Mouse (Mus musculus): Measurements from ENCODE around the gene Cops7b. TPM values are rescaled to one million over a fixed set of nuclear protein-coding genes. Genes with fewer than 3 reads are reported as not detected.

Gene Cops7b
- polyA plus RNA-seq, 1 experiment from 2014 or later, result 11.8 TPM

DNA sequence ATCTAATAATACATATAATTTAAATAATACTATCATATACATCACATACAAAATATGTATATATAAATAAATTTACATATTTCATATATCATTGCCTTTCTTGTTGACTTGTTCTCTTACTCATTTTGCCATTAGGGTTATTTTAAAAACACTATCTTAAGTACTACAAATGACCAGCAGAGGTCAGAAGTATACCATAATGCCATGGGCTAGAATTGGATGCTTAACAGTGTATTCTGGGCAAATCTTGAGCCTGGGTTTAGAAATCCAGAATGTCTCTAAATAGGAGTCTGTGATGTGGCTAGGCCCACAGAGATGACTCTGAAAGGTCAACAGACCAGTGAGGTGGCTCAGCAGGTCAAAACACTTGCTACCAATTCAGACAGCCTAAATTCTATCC, 31.6 kb downstream of the Cops7b start:
- Histone ChIP-seq H3K27ac (ENCODE audit: low read length) (no peak overlapping the region), H3K4me2 (ENCODE audit: low read depth, low read length) (no peak overlapping the region), H3K9me3 (replicated peaks; ENCODE audit: control insufficient read depth, low read length) (no peaks in the 10 kb centered on the region), H3K9ac (ENCODE audit: low read depth, low read length) (no peak overlapping the region), H3K4me3 (ENCODE audit: low read depth, low read length) (no peak overlapping the region), H3K4me1 (ENCODE audit: control insufficient read depth, low read depth, low read length) (no peaks in the 10 kb centered on the region), H3K27me3 (ENCODE audit: control insufficient read depth, insufficient read depth, low read depth, low read length) (no peaks in the 10 kb centered on the region), H3K36me3 (ENCODE audit: control insufficient read depth, insufficient read depth) (no peaks in the 10 kb centered on the region)
- no peak for ATAC-seq (ENCODE audit: low read depth)

- no peaks in the 10 kb centered on the region for H3K9me3 ChIP-seq (replicated peaks; ENCODE audit: control insufficient read depth, low read length)
- H3K27me3 ChIP-seq (ENCODE audit: control insufficient read depth, insufficient read depth, low read depth, low read length), result no peaks in the 10 kb centered on the region
- ATAC-seq (ENCODE audit: low read depth), result peak; percentile 64
- H3K27ac ChIP-seq (ENCODE audit: low read length), result no peak overlapping the region
- no peak overlapping the region for H3K9ac ChIP-seq (ENCODE audit: low read depth, low read length)
- no peak overlapping the region for H3K4me2 ChIP-seq (ENCODE audit: low read depth, low read length)
- 44% methylated on average over 10 of the region's 10 CpGs for WGBS (ENCODE audit: insufficient replicate concordance)
- no peaks in the 10 kb centered on the region for H3K4me1 ChIP-seq (ENCODE audit: control insufficient read depth, low read depth, low read length)
- no peaks in the 10 kb centered on the region for H3K36me3 ChIP-seq (ENCODE audit: control insufficient read depth, insufficient read depth)
- H3K4me3 ChIP-seq (ENCODE audit: low read depth, low read length), result no peak overlapping the region
Measured at GRCm38 (mm10) chr1:86618454-86619125, 35.9 kb downstream of the Cops7b start.

DNA sequence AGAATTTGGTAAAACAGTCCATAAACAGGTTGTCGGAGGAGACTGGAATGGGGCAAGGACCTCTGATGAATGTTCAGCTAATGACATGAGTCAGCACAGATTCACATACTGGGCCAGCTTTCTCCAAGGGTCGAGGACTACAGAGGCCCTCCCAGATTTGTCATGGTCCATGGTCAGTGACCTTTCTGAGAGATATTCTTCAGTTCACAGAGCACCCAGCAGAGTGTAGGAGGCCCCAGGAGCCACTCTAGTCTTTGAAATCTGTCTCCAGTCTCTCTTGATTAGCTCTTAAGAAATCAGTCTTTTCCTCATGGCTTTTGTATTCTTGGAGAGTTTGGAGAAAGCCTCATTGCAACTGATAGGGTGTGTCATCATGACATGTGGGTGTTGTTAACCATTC, 39.6 kb downstream of the Cops7b start:
- no peaks in the 10 kb centered on the region for H3K9me3 ChIP-seq (replicated peaks; ENCODE audit: control insufficient read depth, low read length)
- H3K4me3 ChIP-seq (ENCODE audit: low read depth, low read length), result no peak overlapping the region
- no peak overlapping the region for H3K27ac ChIP-seq (ENCODE audit: low read length)
- H3K36me3 ChIP-seq (ENCODE audit: control insufficient read depth, insufficient read depth), result no peaks in the 10 kb centered on the region
- WGBS (ENCODE audit: insufficient replicate concordance), result 60% methylated on average over 2 of the region's 2 CpGs
- no peaks in the 10 kb centered on the region for H3K27me3 ChIP-seq (ENCODE audit: control insufficient read depth, insufficient read depth, low read depth, low read length)
- H3K4me2 ChIP-seq (ENCODE audit: low read depth, low read length), result no peak overlapping the region
- no peak for ATAC-seq (ENCODE audit: low read depth)
- H3K9ac ChIP-seq (ENCODE audit: low read depth, low read length), result no peak overlapping the region
- no peaks in the 10 kb centered on the region for H3K4me1 ChIP-seq (ENCODE audit: control insufficient read depth, low read depth, low read length)

DNA sequence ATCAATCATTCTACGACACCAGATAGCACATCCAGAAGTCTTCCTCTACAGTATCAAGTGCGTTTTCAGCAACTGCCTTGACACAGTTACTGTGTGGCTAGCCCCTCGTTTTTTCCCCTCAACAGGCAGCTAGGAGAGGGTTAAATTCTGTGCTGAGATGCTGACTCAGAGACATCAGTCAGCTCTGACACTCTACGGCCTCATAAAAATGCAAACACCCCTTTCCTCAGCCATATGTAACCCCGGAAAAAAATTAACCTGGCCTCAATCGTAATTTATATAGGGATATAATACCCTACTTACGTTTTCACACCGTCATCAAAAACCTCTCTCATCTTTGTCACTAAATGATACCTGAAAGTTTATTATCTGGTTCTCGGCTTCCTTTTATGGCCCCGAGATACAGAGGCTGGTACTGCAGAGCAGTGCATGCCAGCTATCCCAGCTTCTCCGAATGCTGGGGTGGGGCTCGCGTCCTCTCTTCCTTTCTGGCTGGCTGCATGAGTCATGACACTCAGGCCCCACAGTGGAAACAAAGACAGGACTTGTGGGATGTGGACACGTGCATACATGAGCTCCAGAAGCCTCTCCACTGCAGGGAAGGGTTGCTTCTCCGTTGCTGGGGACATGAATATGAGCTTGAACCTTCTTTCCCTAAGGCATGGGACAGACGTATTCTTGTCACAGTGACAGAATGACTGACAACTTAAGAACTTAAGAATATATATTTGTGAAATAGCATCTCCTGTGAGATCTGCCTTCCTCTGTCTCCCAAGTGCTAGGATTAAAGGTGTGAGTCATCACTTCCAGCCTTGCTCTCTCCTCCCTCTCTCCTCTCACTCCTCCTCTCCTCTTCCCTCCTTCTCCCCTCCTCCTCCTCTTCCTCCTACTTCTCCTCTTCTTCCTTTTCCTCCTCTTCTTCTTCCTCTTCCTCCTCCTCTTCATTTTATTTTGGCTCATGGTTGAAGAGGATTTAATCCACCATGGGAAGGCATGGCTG, 40.6 kb downstream of the Cops7b start:
- Histone ChIP-seq H3K4me1 (ENCODE audit: control insufficient read depth, low read depth, low read length) (no peaks in the 10 kb centered on the region), H3K9me3 (replicated peaks; ENCODE audit: control insufficient read depth, low read length) (no peaks in the 10 kb centered on the region)
- WGBS (ENCODE audit: insufficient replicate concordance), result 32% methylated on average over 16 of the region's 16 CpGs

GRCm38 (mm10) chr1:86628270-86628669, 45.6 kb downstream of the Cops7b start:
- H3K27me3 ChIP-seq (ENCODE audit: control insufficient read depth, insufficient read depth, low read depth, low read length), result no peaks in the 10 kb centered on the region
- no peaks in the 10 kb centered on the region for H3K4me1 ChIP-seq (ENCODE audit: control insufficient read depth, low read depth, low read length)
- no peak for ATAC-seq (ENCODE audit: low read depth)
- H3K4me3 ChIP-seq (ENCODE audit: low read depth, low read length), result no peak overlapping the region
- WGBS (ENCODE audit: insufficient replicate concordance), result 59% methylated on average over 3 of the region's 3 CpGs
- H3K9ac ChIP-seq (ENCODE audit: low read depth, low read length), result no peak overlapping the region
- no peaks in the 10 kb centered on the region for H3K36me3 ChIP-seq (ENCODE audit: control insufficient read depth, insufficient read depth)
- no peaks in the 10 kb centered on the region for H3K9me3 ChIP-seq (replicated peaks; ENCODE audit: control insufficient read depth, low read length)
- no peak overlapping the region for H3K4me2 ChIP-seq (ENCODE audit: low read depth, low read length)
- H3K27ac ChIP-seq (ENCODE audit: low read length), result no peak overlapping the region

More for the DNA sequence above, 40.6 kb downstream of the Cops7b start:
- Histone ChIP-seq H3K27ac (ENCODE audit: low read length) (no peak overlapping the region), H3K4me3 (ENCODE audit: low read depth, low read length) (no peak overlapping the region), H3K36me3 (ENCODE audit: control insufficient read depth, insufficient read depth) (no peaks in the 10 kb centered on the region), H3K27me3 (ENCODE audit: control insufficient read depth, insufficient read depth, low read depth, low read length) (no peaks in the 10 kb centered on the region), H3K4me2 (ENCODE audit: low read depth, low read length) (no peak overlapping the region), H3K9ac (ENCODE audit: low read depth, low read length) (no peak overlapping the region)
- ATAC-seq (ENCODE audit: low read depth), result no peak

DNA sequence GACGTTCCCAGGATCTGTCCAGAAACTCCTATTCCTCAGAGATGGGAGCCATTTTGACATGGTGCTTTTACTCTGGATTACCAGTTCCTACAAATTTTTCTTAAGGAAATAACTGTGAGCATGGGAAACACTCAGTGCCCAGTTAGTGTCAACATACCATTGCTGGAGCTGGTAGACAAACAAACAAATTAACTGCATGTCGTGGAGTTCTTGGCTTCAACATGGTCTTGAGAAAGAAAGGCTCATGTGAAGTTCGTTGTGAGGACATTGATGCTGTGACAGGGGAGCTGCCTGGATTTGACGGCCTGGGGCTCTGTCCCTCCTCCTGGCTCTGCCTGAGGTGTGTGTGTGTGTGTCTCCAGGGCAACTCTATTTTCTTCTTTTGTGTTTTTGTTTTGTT, 47.2 kb downstream of the Cops7b start:
- no peaks in the 10 kb centered on the region for H3K9me3 ChIP-seq (replicated peaks; ENCODE audit: control insufficient read depth, low read length)
- no peak overlapping the region for H3K4me3 ChIP-seq (ENCODE audit: low read depth, low read length)
- peaks cover 2% of the 10 kb centered on the region; the same call in 1 of the 2 replicates for H3K4me1 ChIP-seq (ENCODE audit: control insufficient read depth, low read depth, low read length)
- no peaks in the 10 kb centered on the region for H3K36me3 ChIP-seq (ENCODE audit: control insufficient read depth, insufficient read depth)
- 51% methylated on average over 4 of the region's 4 CpGs for WGBS (ENCODE audit: insufficient replicate concordance)
- H3K4me2 ChIP-seq (ENCODE audit: low read depth, low read length), result no peak overlapping the region
- no peak overlapping the region for H3K27ac ChIP-seq (ENCODE audit: low read length)
- no peak overlapping the region for H3K9ac ChIP-seq (ENCODE audit: low read depth, low read length)
- no peaks in the 10 kb centered on the region for H3K27me3 ChIP-seq (ENCODE audit: control insufficient read depth, insufficient read depth, low read depth, low read length)
- no peak for ATAC-seq (ENCODE audit: low read depth)

- no peaks in the 10 kb centered on the region for H3K27me3 ChIP-seq (ENCODE audit: control insufficient read depth, insufficient read depth, low read depth, low read length)
- WGBS (ENCODE audit: insufficient replicate concordance), result 49% methylated on average over 4 of the region's 4 CpGs
- H3K9ac ChIP-seq (ENCODE audit: low read depth, low read length), result no peak overlapping the region
- no peak overlapping the region for H3K4me3 ChIP-seq (ENCODE audit: low read depth, low read length)
- no peak overlapping the region for H3K27ac ChIP-seq (ENCODE audit: low read length)
- no peaks in the 10 kb centered on the region for H3K9me3 ChIP-seq (replicated peaks; ENCODE audit: control insufficient read depth, low read length)
- ATAC-seq (ENCODE audit: low read depth), result peak; percentile 33
- H3K36me3 ChIP-seq (ENCODE audit: control insufficient read depth, insufficient read depth), result no peaks in the 10 kb centered on the region
- H3K4me2 ChIP-seq (ENCODE audit: low read depth, low read length), result no peak overlapping the region
- peaks cover 2% of the 10 kb centered on the region; the same call in 1 of the 2 replicates for H3K4me1 ChIP-seq (ENCODE audit: control insufficient read depth, low read depth, low read length)
Measured at GRCm38 (mm10) chr1:86630527-86630926, 47.8 kb downstream of the Cops7b start.

DNA sequence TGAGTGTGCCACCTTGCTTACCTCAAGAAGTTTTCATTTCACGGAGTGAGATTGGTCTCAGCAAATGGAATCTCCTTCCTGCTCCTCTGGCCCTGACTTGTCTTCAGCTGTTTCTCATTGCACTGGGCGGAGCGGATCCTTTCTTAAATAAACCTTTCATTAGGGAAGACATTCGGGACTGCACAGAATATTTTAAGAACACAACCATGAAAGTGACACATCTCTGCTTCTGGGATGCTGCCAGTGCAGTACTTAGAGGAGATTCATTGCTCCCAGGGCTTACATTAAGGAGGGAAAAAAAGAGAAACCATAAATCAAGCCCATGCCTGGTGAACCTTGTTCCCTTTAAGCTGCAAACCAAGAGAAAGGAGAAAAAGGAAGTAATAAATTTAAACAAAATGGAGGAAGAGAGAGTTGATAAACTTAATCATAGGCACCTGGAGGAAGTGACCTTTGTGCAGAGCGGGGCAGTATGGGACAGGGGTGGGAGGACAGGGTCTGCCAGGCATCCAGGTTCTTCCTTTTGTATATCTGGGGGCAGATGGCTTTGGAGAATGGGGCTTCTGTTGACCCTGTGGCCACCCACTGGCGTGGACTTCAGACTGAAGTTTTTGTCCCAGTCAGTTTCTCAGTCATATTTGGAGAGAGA, 50.2 kb downstream of the Cops7b start:
- peak; percentile 70 for ATAC-seq (ENCODE audit: low read depth)
- H3K4me1 ChIP-seq (ENCODE audit: control insufficient read depth, low read depth, low read length), result peaks cover 2% of the 10 kb centered on the region; the same call in 1 of the 2 replicates
- peak overlapping the region; percentile 4; the same call in 1 of the 2 replicates for H3K4me2 ChIP-seq (ENCODE audit: low read depth, low read length)
- no peaks in the 10 kb centered on the region for H3K27me3 ChIP-seq (ENCODE audit: control insufficient read depth, insufficient read depth, low read depth, low read length)
- 45% methylated on average over 6 of the region's 6 CpGs for WGBS (ENCODE audit: insufficient replicate concordance)
- H3K4me3 ChIP-seq (ENCODE audit: low read depth, low read length), result no peak overlapping the region
- H3K9me3 ChIP-seq (replicated peaks; ENCODE audit: control insufficient read depth, low read length), result no peaks in the 10 kb centered on the region
- H3K36me3 ChIP-seq (ENCODE audit: control insufficient read depth, insufficient read depth), result no peaks in the 10 kb centered on the region
- H3K9ac ChIP-seq (ENCODE audit: low read depth, low read length), result no peak overlapping the region
- peak overlapping the region; percentile 75 for H3K27ac ChIP-seq (ENCODE audit: low read length)
